Mouse (Mus musculus) G1E-ER4 (cell line): ENCODE data around the gene Ctbp2. TPM values are rescaled to one million over a fixed set of nuclear protein-coding genes. Genes with fewer than 3 reads are reported as not detected.

Experiments
- GATA1 ChIP-seq: IDR thresholded peaks from one replicate; pipeline ENCODE4 v1.8.0; 2012; ENCODE audit warnings: low read length, inconsistent platforms
- polyA plus RNA-seq: library from polyadenylated mRNA; stranded (reverse); fragments of >175 nt; gene quantifications from 2 replicates; pipeline ENCODE4 v1.2.3, GENCODE M21; 2012

Ctbp2 gene
- polyA plus RNA-seq: 57.1 and 64.6 TPM in 2 replicates

DNA sequence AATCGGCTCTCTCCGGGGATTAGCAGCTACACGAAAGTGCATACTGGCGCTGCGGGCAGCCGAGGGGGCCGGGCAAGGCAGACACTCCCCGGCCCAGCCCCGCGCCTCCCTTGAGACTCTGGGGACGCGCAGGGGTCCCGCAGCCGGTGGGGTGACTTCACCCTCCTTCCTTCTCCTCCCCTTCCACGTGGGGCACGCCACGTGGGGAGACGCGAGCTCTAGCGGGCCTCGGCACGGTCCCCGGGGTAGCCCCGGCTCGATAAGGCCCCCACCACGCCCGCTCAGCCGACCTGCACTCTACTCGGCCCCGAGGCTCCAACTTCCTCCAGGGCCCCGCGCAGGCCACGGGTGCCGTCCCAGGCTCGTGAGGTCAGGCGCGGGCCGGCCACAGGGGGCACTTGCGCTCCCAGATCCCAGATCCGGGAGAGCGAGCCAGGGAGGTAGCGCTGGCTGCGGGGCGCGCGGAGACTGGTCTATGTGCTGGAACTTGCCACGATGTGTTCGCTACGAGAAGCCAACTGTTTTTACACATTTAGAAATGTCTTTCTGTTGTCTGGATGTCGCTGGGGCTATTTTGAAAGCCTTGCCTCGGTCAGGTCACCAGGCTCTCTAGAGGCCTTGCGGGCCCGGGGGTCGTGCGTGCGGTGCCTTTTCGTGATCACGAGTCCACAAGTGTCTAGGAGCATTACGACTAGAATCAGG lies at the start of gene Ctbp2:
Gene Ctbp2, minus strand, starts transcription at position 356 of the 702 bp plus-strand sequence.
- TF ChIP-seq GATA1: no peak

DNA sequence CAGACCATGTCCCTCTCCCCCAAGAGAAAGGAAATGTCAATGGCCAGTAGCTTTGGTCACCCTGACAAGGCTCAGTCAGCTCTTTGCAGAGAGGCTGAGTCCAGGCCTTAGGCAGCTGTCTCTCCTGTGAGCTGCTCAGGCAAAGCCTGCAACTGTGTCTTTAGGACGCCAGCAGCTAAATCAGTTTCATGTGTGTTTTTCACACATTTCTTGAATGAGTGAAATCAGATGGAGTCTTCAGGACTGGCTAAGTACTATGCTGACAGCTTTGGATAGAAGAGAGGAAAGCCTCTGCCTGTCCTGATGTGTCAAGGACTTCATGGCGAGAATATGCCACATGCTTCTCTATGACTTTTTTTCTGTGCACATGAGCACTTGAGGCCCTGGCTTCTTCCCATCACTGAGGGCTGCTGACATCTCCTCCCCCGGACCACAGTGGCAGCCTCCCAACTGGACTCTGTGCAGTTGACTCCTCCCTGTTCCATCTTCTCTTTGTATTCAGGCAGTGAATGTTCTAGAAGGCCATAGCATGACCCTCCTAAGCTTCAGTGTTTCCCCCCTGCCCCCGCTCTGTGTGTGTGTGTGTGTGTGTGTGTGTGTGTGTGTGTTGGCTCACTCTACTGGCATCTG lies 47.4 kb upstream of the Ctbp2 start:
- TF ChIP-seq GATA1: no peak

DNA sequence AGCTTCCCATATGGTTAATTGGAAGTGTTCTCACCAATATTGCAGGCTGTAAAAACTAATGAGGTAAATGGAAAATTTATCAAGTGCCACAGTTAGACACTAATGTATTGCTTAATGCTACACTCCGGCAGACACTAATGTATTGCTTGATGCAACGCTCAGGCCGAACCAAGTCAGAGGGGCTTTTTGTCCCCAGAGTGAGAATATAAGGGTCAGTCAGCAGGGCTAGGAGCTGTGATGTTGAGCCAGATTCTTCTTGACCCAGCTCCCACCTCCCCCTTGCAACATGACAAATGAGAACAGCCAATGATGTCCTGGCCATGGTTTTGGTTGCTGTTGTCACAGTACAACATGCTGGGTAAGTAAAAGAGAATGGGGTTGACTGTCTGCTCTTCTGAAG lies 44.8 kb upstream of the Ctbp2 start:
- no peak for TF ChIP-seq GATA1

DNA sequence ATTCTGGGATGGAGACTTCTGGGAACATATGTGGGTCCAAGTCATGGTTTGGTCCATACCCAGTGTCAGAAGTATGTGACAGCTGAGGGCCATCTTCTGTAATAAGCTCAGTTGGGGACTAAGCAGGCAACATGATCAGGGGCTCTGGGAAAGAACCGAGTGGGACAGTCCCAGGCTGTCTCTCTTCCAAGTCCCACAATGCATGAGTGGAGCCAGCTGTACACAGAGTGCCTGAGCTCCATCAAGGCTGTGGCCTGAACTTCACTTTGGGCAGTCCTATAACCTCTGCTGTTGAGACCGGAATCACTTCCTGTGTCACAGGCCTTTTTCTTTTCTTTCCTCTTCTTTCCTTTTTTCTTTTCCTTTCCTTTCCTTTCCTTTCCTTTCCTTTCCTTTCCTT lies 43.7 kb upstream of the Ctbp2 start:
- TF ChIP-seq GATA1: no peak

DNA sequence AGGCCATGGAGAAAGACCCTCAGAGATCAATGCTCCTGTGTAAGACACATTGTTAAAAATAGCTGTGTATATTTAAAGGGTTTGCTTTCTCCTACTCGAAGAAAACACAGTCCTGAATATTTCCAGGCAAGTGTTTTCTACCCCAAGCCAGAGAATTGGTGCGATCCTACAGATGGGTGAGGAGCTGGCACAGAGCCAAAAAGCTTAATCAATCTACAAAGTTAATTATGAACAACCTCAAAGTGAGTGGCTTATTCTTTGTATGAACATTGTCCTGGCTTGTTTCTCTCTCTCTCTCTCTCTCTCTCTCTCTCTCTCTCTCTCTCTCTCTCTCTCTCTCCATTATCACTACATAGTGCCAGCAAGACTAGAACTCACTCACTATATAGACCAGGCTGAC lies 40.6 kb upstream of the Ctbp2 start:
- no peak for TF ChIP-seq GATA1

DNA sequence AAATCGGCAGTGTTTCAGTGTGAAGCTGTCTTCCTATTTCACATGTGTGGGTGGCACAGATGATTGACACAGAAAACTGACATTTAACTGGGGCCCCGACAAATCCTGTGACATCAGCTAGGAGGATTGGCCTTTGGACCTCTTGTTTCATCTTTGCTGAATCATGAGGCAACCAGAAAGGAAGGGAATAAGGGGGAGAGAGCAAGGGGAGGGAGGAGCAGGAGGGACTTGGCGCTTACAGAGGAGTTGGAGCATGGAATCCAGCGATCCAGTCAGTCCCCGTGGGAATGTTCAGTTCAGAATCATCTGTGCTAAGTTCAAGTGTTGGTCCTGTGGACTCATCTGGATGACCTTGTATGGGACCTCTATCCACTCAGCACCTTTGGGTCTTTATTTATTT lies 38.9 kb upstream of the Ctbp2 start:
- no peak for TF ChIP-seq GATA1

DNA sequence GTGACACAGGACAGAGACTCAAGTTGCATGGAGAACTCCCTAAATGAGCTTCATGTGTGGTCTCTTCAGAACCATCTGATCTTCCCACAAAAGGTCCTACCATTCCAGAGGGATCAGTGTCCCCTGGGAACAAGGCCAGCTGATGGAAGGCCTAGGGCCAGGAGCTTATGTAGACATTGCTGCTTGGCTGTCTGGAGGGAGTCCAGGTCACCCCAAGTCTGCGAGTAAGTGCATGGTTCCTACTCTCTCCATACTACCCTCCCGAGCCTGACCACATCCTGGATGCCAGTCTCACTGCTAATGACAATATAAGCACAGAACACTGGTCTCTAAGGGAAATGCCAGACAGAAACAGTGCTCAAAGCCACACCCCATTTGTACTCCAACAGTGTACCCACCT lies 38.0 kb upstream of the Ctbp2 start:
- no peak for TF ChIP-seq GATA1

DNA sequence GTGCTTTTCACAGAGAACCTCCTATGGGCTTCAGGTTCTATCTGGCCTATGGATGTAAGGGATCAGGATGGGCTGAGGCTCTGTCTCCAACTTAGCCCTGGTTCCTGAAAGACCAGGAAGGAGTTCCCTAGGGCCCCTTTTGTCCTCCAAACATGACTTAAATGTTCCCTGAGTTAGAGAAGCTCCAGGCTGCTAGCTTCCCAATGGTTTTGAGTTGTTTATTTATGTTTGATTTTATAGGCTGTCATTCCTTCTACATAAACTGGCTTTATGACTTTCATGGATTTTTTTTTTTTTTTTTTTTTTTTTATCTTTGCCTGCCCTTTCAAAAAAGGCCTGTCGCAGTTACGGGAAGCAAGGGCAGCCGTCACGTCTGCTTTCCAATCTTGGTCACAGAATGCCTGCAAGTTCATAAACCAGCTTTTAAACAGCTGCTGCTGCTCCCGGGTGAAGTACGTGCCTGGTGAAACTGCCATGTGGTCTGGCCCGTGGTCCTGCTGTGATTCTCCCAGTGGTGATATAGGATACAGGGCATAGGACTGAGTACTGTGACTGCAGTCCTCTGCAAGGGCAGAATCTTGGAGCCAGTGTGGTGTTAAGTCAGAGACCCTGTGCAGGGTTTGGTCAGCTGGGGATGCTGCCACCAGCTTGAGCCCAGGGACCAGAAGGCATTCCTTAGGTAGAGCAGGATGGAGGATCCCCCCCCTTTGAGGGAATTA lies 37.4 kb upstream of the Ctbp2 start:
- no peak for TF ChIP-seq GATA1

DNA sequence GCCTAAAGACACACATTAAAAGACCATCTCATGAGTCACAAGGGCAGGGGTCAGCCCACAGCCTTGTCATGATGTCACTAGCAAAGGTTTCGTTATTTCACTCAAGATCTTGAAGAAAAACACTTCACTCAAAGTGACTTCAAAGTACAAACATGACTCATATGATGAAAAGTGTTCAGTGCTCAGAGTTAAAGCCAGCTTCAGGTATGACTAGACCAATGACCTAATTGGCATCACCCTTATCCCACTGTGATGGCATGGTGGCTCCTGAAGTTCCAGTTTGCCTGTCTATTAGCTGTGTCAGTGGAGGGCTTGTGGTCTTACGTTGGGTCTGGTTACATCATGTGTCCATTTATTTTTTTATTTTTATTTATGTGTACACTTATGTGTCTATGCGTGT lies 35.4 kb upstream of the Ctbp2 start:
- no peak for TF ChIP-seq GATA1

DNA sequence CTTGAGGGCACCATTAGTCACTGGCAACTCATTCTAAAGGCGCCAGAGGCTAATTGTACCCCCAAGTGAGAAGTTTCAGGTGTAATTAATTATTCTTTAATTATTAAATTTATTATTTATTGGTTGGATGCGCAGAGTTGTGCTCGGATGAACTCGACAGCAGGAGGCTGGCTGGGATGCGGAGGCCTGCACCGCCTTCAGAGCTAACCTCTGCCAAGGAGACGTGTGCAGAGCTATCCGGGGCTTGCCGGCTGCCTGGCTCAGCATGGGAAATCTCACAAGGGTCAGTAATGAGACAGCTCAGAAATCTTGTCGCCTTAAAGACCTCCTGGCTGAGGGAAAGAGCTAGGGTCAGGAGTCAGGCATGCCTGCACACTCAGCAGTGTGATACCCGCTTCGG lies 31.5 kb upstream of the Ctbp2 start:
- TF ChIP-seq GATA1: no peak

DNA sequence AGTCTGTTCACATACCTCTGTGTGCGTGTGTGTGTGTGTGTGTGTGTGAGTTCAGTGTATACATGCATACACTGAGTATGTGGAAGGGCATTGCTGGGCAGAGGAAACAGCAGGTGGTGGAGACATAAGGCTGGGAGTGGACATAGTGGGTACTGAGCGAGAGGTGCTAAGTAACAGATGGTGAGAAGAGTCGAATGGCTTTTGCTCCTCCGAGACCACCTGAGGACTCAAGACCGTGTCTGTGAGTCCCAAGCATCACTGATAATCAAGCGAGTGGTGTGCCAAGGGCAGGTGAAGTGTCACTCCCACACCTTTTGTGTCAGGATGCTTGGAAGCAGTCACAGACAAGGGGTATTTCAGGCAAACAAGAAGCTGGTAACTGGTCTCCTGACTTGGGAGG lies 30.7 kb upstream of the Ctbp2 start:
- TF ChIP-seq GATA1: no peak

DNA sequence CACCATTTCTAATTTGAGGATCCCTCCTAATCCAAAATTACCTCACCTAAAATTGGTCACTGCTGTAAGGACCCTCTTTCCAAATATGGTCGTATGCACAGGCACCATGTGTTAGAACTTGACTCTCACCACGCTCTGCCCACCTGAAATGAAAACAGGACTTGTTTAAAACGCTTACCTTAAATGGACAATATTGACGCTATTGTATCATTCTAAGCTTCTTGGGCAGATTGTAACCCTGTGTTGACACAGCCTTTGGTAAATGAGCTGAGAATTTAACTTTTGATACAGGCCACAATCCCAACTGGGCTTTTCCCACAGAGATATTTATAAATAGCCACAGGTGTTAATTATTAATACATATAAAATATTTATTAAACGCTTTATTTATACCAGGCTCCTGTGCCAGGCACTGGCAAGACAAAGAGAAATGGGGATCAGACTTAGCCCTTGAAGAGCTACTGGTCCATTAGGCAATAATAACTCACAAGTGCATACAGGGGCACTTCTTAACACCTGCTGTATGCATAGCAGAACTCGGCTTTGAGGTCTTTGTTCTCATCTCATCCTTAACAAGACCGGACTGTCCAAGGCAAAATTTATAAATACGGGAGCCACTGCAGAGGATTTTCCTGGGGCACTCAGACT lies 15.7 kb upstream of the Ctbp2 start:
- no peak for TF ChIP-seq GATA1

DNA sequence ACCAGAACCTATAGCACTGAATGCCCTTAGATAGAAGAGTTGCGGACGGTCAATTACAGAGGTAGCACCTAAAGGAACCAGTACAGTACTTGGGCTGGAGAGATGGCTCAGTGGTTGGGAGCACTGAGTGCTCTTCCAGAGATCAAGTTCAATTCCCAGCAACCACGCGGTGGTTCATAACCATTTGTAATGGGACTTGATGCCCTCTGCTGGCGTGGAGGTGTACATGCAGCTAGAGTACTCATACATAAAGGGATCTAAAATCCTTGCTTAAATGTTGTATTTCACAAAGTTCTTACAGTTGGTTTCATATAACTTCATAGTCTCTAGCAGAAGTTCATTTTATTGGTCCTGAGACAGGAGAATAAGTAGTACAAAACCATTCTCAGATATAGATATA lies 9.4 kb upstream of the Ctbp2 start:
- no peak for TF ChIP-seq GATA1

DNA sequence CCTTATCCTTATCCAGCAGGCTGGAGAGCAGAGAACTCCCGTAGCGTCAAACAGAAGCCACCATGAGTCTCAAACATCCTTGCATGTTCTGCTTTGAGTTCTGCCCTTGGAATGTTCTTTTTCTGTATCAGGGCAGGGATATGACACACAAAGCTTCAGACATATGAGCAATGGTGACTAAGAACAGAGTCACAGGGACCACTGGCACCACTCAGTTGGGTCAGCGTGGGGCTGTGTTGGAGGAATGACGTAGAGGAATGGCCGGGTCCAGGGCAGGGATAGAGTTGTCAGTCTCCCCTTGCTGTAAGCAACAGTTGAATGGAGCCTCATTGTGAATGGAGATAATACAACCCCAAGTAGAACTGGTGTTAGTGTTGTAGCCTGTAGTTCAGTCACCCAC lies 8.5 kb upstream of the Ctbp2 start:
- TF ChIP-seq GATA1: no peak

DNA sequence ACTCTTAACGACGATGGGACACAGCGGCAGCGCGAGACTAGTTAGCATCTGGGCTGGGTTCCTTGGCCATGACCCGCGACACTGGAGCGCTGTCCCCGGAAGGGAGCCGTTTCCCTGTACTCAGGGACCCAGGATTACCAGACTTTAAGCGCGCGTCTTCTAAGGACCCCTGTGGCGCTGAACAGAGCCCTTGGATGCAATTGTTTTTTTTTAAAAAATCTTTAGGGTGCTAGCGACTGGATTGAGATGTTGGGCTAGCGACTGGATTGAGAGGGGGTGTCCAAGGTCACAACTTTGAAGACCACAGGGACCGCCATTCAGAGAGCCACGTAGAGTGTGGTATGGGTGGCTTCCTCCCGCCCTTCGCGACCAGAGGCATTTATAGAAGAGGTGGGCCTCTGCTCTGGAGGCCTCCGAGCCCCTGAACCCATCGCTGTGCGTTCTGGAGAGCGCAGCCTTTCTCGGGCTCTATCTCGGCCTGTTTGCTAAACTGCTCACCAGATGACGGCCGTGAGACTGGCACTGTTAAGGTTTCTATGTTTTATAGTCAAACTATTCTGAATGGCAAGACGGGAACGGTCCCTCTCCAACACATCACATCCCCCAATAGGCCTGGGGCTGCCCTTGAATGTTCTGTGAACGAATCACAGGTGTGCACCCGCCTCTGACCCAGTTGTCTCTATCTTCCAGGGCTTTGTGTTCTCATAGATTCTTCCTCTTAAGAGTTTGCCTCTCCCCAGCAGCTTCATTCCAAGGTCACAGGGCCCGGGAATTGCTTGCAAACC lies 739 bp upstream of the Ctbp2 start:
- no peak for TF ChIP-seq GATA1
